Mouse (Mus musculus) midbrain, embryonic 11.5 days (tissue): ENCODE data around the gene Ptpa. TPM values are rescaled to one million over a fixed set of nuclear protein-coding genes. Genes with fewer than 3 reads are reported as not detected.

Experiments used
- ATAC-seq: fragments of 200-750 bp; cut with Nextera tagmentation; 2 replicates; pipeline ENCODE4 v1.8.0; 2017; ENCODE audit warnings: moderate TSS enrichment, moderate library complexity; ENCODE audit not compliant: low FRiP score
- DNase-seq: peaks from one replicate; pipeline ENCODE4 v3.0.0; 2015; ENCODE audit warnings: low spot score; ENCODE audit errors: missing footprints
- H3K27ac ChIP-seq: fragments of 300-500 bp; sonication (generic); 2 replicates; pipeline ENCODE4 v1.5.1; 2014; ENCODE audit warnings: low read depth, low read length
- H3K27me3 ChIP-seq: fragments of 300-500 bp; sonication (generic); 2 replicates; pipeline ENCODE4 v1.6.1; 2014; ENCODE audit warnings: mild to moderate bottlenecking, low read length, moderate library complexity, mixed read lengths; ENCODE audit not compliant: control insufficient read depth, insufficient read depth
- H3K36me3 ChIP-seq: fragments of 300-500 bp; sonication (generic); 2 replicates; pipeline ENCODE4 v1.6.1; 2014; ENCODE audit warnings: mild to moderate bottlenecking, low read length, moderate library complexity, mixed read lengths; ENCODE audit not compliant: control insufficient read depth, insufficient read depth
- H3K4me1 ChIP-seq: fragments of 300-500 bp; sonication (generic); 2 replicates; pipeline ENCODE4 v1.6.1; 2014; ENCODE audit warnings: low read length; ENCODE audit not compliant: control insufficient read depth, insufficient read depth
- H3K4me2 ChIP-seq: fragments of 300-500 bp; sonication (generic); 2 replicates; pipeline ENCODE4 v1.6.1; 2014; ENCODE audit warnings: mild to moderate bottlenecking, moderate library complexity
- H3K4me3 ChIP-seq: fragments of 300-500 bp; sonication (generic); 2 replicates; pipeline ENCODE4 v1.5.1; 2014; ENCODE audit warnings: low read depth, low read length
- H3K9ac ChIP-seq: fragments of 300-500 bp; sonication (generic); 2 replicates; pipeline ENCODE4 v1.6.1; 2014; ENCODE audit warnings: low read length
- H3K9me3 ChIP-seq: fragments of 300-500 bp; sonication (generic); 2 replicates; pipeline ENCODE4 v1.6.1; 2016; ENCODE audit warnings: low read length; ENCODE audit not compliant: control insufficient read depth
- WGBS: fragments of 180-500 bp; shearing (Covaris S2); extraction: QIAGEN DNeasy Blood & Tissue Kit; methylation state at CpG from one replicate; pipeline ENCODE4 v1.1.7; 2014; 5-methylcytosine and 5-hydroxymethylcytosine counted together
- polyA plus RNA-seq: library from polyadenylated mRNA; unstranded; fragments of >200 nt; fragmentation: Nextera tagmentation; extraction: Ambion mirVana; gene quantifications from 2 replicates; pipeline ENCODE4 v1.2.1, GENCODE M21; 2014

Gene Ptpa
- polyA plus RNA-seq, 1 experiment from 2014 or later: 54.3 TPM

- DNase-seq (no peak), ATAC-seq (no peak)
- H3K4me3 ChIP-seq: no peak overlapping the region
- 86% methylated on average over 5 of the region's 5 CpGs for WGBS
- H3K9me3 ChIP-seq: no peaks in the 10 kb centered on the region
- H3K36me3 ChIP-seq: peaks cover 7% of the 10 kb centered on the region
- no peak overlapping the region for H3K4me2 ChIP-seq
- no peaks in the 10 kb centered on the region for H3K4me1 ChIP-seq
- H3K27ac ChIP-seq: no peak overlapping the region
- no peak overlapping the region for H3K9ac ChIP-seq
- H3K27me3 ChIP-seq: no peaks in the 10 kb centered on the region
These were observed 31.0 kb upstream of the Ptpa start for GRCm38 (mm10) chr2:30384814-30385213.

GRCm38 (mm10) chr2:30385591-30385990, 30.2 kb upstream of the Ptpa start:
- H3K27me3 ChIP-seq: no peaks in the 10 kb centered on the region
- WGBS: 82% methylated on average over 4 of the region's 4 CpGs
- no peak overlapping the region for H3K4me3 ChIP-seq
- no peak for ATAC-seq
- no peak overlapping the region for H3K9ac ChIP-seq
- H3K9me3 ChIP-seq: no peaks in the 10 kb centered on the region
- H3K4me2 ChIP-seq: no peak overlapping the region
- DNase-seq: no peak
- H3K27ac ChIP-seq: no peak overlapping the region
- peaks cover 7% of the 10 kb centered on the region for H3K36me3 ChIP-seq
- H3K4me1 ChIP-seq: no peaks in the 10 kb centered on the region

GRCm38 (mm10) chr2:30386913-30387312, 28.9 kb upstream of the Ptpa start:
- H3K36me3 ChIP-seq: peaks cover 2% of the 10 kb centered on the region
- H3K27ac ChIP-seq: no peak overlapping the region
- H3K27me3 ChIP-seq: no peaks in the 10 kb centered on the region
- H3K4me3 ChIP-seq: no peak overlapping the region
- DNase-seq: no peak
- H3K9ac ChIP-seq: no peak overlapping the region
- no peak overlapping the region for H3K4me2 ChIP-seq
- ATAC-seq: no peak
- no peaks in the 10 kb centered on the region for H3K9me3 ChIP-seq
- 0 out of 2 replicates have a peak, but pooled peaks cover 3% of the 10 kb centered on the region for H3K4me1 ChIP-seq
- 87% methylated on average over 9 of the region's 9 CpGs for WGBS

DNA sequence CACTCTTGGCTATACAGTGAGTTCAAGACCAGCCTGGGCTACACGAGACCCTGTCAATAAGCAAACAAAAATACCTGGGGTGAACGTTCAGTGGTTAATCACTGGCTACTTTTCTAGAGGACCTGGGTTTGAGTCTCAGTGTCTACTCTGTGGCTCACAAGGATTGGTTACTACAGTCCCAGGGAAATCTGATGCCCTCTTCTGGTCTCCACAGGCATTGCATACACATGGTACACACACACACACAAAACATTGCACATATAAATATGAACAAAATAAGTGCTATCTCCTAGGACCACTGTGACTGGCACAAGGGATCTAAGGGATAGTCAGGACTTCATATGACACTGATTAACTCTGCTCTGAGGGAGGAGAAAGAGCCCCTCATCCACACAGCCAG, 26.8 kb upstream of the Ptpa start:
- ATAC-seq: no peak
- WGBS: 87% methylated on average over 2 of the region's 2 CpGs
- Histone ChIP-seq H3K4me3 (no peak overlapping the region), H3K27ac (no peak overlapping the region), H3K4me2 (no peak overlapping the region), H3K36me3 (peaks cover 2% of the 10 kb centered on the region; the same call in 1 of the 2 replicates), H3K4me1 (peaks cover 12% of the 10 kb centered on the region), H3K27me3 (no peaks in the 10 kb centered on the region), H3K9me3 (no peaks in the 10 kb centered on the region), H3K9ac (no peak overlapping the region)
- no peak for DNase-seq

DNA sequence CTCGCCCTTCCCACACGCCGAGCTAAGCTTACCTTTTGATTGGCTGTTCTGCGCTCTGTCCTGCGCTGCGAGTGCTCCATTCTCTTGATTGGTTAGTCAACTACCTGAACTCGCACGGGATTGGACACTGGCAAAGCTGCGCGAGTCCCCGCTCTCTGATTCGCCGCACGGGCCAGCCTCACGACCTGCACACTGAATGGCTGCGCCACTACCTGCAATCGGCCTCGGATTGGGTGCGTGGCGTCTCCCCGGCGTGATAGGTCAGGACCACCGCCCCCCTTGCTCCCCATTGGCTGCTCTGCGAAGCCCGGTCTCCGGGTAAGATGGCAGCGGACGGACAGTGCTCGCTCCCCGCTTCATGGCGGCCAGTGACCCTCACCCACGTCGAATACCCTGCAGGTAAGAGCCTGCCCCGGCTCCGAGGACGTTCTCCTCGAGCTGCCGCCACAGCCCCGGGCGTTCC, 23.7 kb upstream of the Ptpa start, which contains the start of gene Dolpp1:
Gene Dolpp1 (plus strand): TSS at position 141 of the 463 bp plus-strand sequence.
- Histone ChIP-seq H3K9ac (peak within 1 kb of the TSS; percentile 84), H3K36me3 (0 out of 2 replicates have a peak, but pooled peaks cover under 1% of the 10 kb centered on the region), H3K27me3 (no peaks in the 10 kb centered on the region), H3K27ac (peak within 1 kb of the TSS; percentile 74), H3K4me3 (peak within 1 kb of the TSS; percentile 91), H3K9me3 (no peaks in the 10 kb centered on the region), H3K4me2 (peak within 1 kb of the TSS; percentile 97), H3K4me1 (peaks cover 12% of the 10 kb centered on the region)
- ATAC-seq (peak; percentile 98), DNase-seq (peak; percentile 98)
- WGBS: under 1% methylated on average over 40 of the region's 40 CpGs

- ATAC-seq (peak; percentile 85), DNase-seq (peak; percentile 100)
- Histone ChIP-seq H3K27ac (peak overlapping the region; percentile 74), H3K9ac (peak overlapping the region; percentile 84), H3K4me3 (peak overlapping the region; percentile 91), H3K36me3 (peaks cover 4% of the 10 kb centered on the region; the same call in 1 of the 2 replicates), H3K4me2 (peak overlapping the region; percentile 97), H3K9me3 (no peaks in the 10 kb centered on the region), H3K4me1 (peaks cover 12% of the 10 kb centered on the region), H3K27me3 (no peaks in the 10 kb centered on the region)
- under 1% methylated on average over 48 of the region's 54 CpGs for WGBS
These were observed 23.1 kb upstream of the Ptpa start for GRCm38 (mm10) chr2:30392577-30393369.

- Histone ChIP-seq H3K9ac (peak overlapping the region; percentile 84), H3K27ac (peak overlapping the region; percentile 74; the same call in 1 of the 2 replicates), H3K9me3 (no peaks in the 10 kb centered on the region), H3K36me3 (peaks cover 4% of the 10 kb centered on the region; the same call in 1 of the 2 replicates), H3K4me2 (peak overlapping the region; percentile 97), H3K27me3 (no peaks in the 10 kb centered on the region), H3K4me1 (peaks cover 18% of the 10 kb centered on the region), H3K4me3 (peak overlapping the region; percentile 91)
- no peak for DNase-seq
- 81% methylated on average over 1 of the region's 1 CpGs for WGBS
- ATAC-seq: no peak
These were observed 22.5 kb upstream of the Ptpa start for GRCm38 (mm10) chr2:30393370-30393656.

DNA sequence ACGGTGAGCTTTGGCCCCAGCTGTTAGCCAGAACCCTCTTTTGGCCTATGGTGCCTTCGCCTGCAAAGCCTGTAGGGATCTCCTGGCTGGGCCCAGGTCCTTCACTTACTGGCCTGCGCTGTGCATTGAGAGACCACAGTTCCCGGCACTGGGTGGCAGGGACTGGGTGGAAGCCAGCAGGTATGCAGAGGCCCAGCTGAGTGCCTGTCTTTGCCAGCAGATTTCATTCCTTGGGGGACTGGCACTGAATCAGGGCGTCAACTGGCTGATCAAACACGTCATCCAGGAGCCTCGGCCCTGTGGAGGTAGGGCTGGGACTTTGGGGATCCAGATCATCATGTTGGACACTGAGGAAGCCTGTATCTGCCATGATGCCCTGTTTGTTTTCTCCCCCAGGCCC, 20.1 kb upstream of the Ptpa start:
- no peak overlapping the region for H3K4me2 ChIP-seq
- H3K9ac ChIP-seq: no peak overlapping the region
- peaks cover 42% of the 10 kb centered on the region for H3K4me1 ChIP-seq
- peaks cover 4% of the 10 kb centered on the region; the same call in 1 of the 2 replicates for H3K36me3 ChIP-seq
- WGBS: 93% methylated on average over 7 of the region's 7 CpGs
- no peak overlapping the region for H3K27ac ChIP-seq
- no peaks in the 10 kb centered on the region for H3K27me3 ChIP-seq
- no peak for ATAC-seq
- no peak for DNase-seq
- no peak overlapping the region for H3K4me3 ChIP-seq
- no peaks in the 10 kb centered on the region for H3K9me3 ChIP-seq

GRCm38 (mm10) chr2:30396246-30396645, 19.6 kb upstream of the Ptpa start:
- H3K36me3 ChIP-seq: peaks cover 4% of the 10 kb centered on the region; the same call in 1 of the 2 replicates
- no peak overlapping the region for H3K27ac ChIP-seq
- no peak overlapping the region for H3K9ac ChIP-seq
- 86% methylated on average over 7 of the region's 7 CpGs for WGBS
- H3K4me2 ChIP-seq: no peak overlapping the region
- H3K27me3 ChIP-seq: no peaks in the 10 kb centered on the region
- peaks cover 43% of the 10 kb centered on the region for H3K4me1 ChIP-seq
- no peak for DNase-seq
- H3K9me3 ChIP-seq: no peaks in the 10 kb centered on the region
- no peak for ATAC-seq
- no peak overlapping the region for H3K4me3 ChIP-seq
